Mouse (Mus musculus) embryonic facial prominence, embryonic 11.5 days (tissue): Measurements from ENCODE around the gene Tpbg. TPM values are rescaled to one million over a fixed set of nuclear protein-coding genes. Genes with fewer than 3 reads are reported as not detected.

Experiments
- ATAC-seq: fragments of 200-750 bp; cut with Nextera tagmentation; replicated peaks from 2 replicates; pipeline ENCODE4 v1.8.0; 2017; ENCODE audit warnings: low read depth; ENCODE audit not compliant: insufficient number of reproducible peaks, low FRiP score, low TSS enrichment
- DNase-seq: peaks from one replicate; pipeline ENCODE4 v3.0.0-alpha.2; 2015; ENCODE audit warnings: low spot score
- H3K27ac ChIP-seq: fragments of 300-500 bp; sonication (generic); replicated peaks from 2 replicates; pipeline ENCODE4 v1.5.1; 2014; ENCODE audit warnings: mild to moderate bottlenecking, low read depth, low read length, control low read depth
- H3K27me3 ChIP-seq: fragments of 300-500 bp; sonication (generic); 2 replicates; pipeline ENCODE4 v1.6.1; 2014; ENCODE audit warnings: mild to moderate bottlenecking, low read length, moderate library complexity, mixed read lengths; ENCODE audit not compliant: control insufficient read depth, insufficient read depth
- H3K36me3 ChIP-seq: fragments of 300-500 bp; sonication (generic); replicated peaks from 2 replicates; pipeline ENCODE4 v1.6.1; 2014; ENCODE audit warnings: low read depth, mild to moderate bottlenecking, low read length, moderate library complexity, mixed read lengths; ENCODE audit not compliant: control insufficient read depth, insufficient read depth
- H3K4me1 ChIP-seq: fragments of 300-500 bp; sonication (generic); 2 replicates; pipeline ENCODE4 v1.6.1; 2014; ENCODE audit warnings: low read length, mixed read lengths; ENCODE audit not compliant: control insufficient read depth, insufficient read depth
- H3K4me2 ChIP-seq: fragments of 300-500 bp; sonication (generic); 2 replicates; pipeline ENCODE4 v1.6.1; 2014; ENCODE audit warnings: low read depth, mild to moderate bottlenecking, control low read depth, low read length, moderate library complexity
- H3K4me3 ChIP-seq: fragments of 300-500 bp; sonication (generic); 2 replicates; pipeline ENCODE4 v1.5.1; 2014; ENCODE audit warnings: low read depth, low read length, control low read depth
- H3K9ac ChIP-seq: fragments of 300-500 bp; sonication (generic); replicated peaks from 2 replicates; pipeline ENCODE4 v1.6.1; 2014; ENCODE audit warnings: mild to moderate bottlenecking, control low read depth, low read length
- H3K9me3 ChIP-seq: fragments of 300-500 bp; sonication (generic); replicated peaks from 2 replicates; pipeline ENCODE4 v1.6.1; 2016; ENCODE audit warnings: mild to moderate bottlenecking, low read length, inconsistent platforms, mixed read lengths; ENCODE audit not compliant: control insufficient read depth
- WGBS: fragments of 180-500 bp; shearing (Covaris S2); extraction: QIAGEN DNeasy Blood & Tissue Kit; methylation state at CpG from one replicate; pipeline ENCODE4 v1.1.7; 2014; 5-methylcytosine and 5-hydroxymethylcytosine counted together
- polyA plus RNA-seq: library from polyadenylated mRNA; unstranded; fragments of >200 nt; fragmentation: Nextera tagmentation; extraction: Ambion mirVana; gene quantifications from 2 replicates; pipeline ENCODE4 v1.2.1, GENCODE M21; 2014

Tpbg gene
- polyA plus RNA-seq, 1 experiment from 2014 or later: 24.9 TPM

GRCm38 (mm10) chr9:85841891-85842290, 289 bp upstream of the Tpbg start:
- no peak for ATAC-seq
- H3K36me3 ChIP-seq: no peaks in the 10 kb centered on the region
- DNase-seq: peak; percentile 64
- peak overlapping the region; percentile 73 for H3K4me3 ChIP-seq
- H3K27me3 ChIP-seq: 0 out of 2 replicates have a peak, but pooled peaks cover 4% of the 10 kb centered on the region
- no peaks in the 10 kb centered on the region for H3K9me3 ChIP-seq
- H3K4me2 ChIP-seq: peak overlapping the region; percentile 98
- H3K4me1 ChIP-seq: peaks cover 5% of the 10 kb centered on the region; the same call in 1 of the 2 replicates
- H3K27ac ChIP-seq: no peak overlapping the region
- WGBS: 1% methylated on average over 16 of the region's 16 CpGs
- H3K9ac ChIP-seq: peak overlapping the region; percentile 64

GRCm38 (mm10) chr9:85843031-85843890, 1.1 kb downstream of the Tpbg start:
- H3K4me2 ChIP-seq: peak overlapping the region; percentile 98
- H3K4me1 ChIP-seq: peaks cover 5% of the 10 kb centered on the region; the same call in 1 of the 2 replicates
- 0 out of 2 replicates have a peak, but pooled peaks cover 4% of the 10 kb centered on the region for H3K27me3 ChIP-seq
- DNase-seq: peak; percentile 72
- H3K4me3 ChIP-seq: peak overlapping the region; percentile 73
- peak; percentile 72 for ATAC-seq
- no peaks in the 10 kb centered on the region for H3K9me3 ChIP-seq
- H3K27ac ChIP-seq: peak overlapping the region; percentile 65
- H3K9ac ChIP-seq: peak overlapping the region; percentile 64
- no peaks in the 10 kb centered on the region for H3K36me3 ChIP-seq
- under 1% methylated on average over 56 of the region's 65 CpGs for WGBS

- H3K4me2 ChIP-seq: peak overlapping the region; percentile 98
- ATAC-seq: peak; percentile 4; the same call in 1 of the 2 replicates
Observed at GRCm38 (mm10) chr9:85843891-85844646, 1.9 kb downstream of the Tpbg start.

GRCm38 (mm10) chr9:85844647-85844983, 2.4 kb downstream of the Tpbg start:
- DNase-seq (no peak), ATAC-seq (no peak)
- 70% methylated on average over 9 of the region's 9 CpGs for WGBS
- Histone ChIP-seq H3K27me3 (0 out of 2 replicates have a peak, but pooled peaks cover 4% of the 10 kb centered on the region), H3K4me1 (peaks cover 5% of the 10 kb centered on the region; the same call in 1 of the 2 replicates), H3K4me2 (peak overlapping the region; percentile 98), H3K9me3 (no peaks in the 10 kb centered on the region), H3K9ac (no peak overlapping the region; the same call in 1 of the 2 replicates), H3K27ac (no peak overlapping the region), H3K36me3 (no peaks in the 10 kb centered on the region), H3K4me3 (peak overlapping the region; percentile 73)

More at GRCm38 (mm10) chr9:85843891-85844646, 1.9 kb downstream of the Tpbg start:
- no peaks in the 10 kb centered on the region for H3K9me3 ChIP-seq
- peak overlapping the region; percentile 65; the same call in 1 of the 2 replicates for H3K27ac ChIP-seq
- no peaks in the 10 kb centered on the region for H3K36me3 ChIP-seq
- WGBS: 2% methylated on average over 69 of the region's 80 CpGs
- H3K4me1 ChIP-seq: peaks cover 5% of the 10 kb centered on the region; the same call in 1 of the 2 replicates
- H3K4me3 ChIP-seq: peak overlapping the region; percentile 73
- H3K9ac ChIP-seq: peak overlapping the region; percentile 64
- 0 out of 2 replicates have a peak, but pooled peaks cover 4% of the 10 kb centered on the region for H3K27me3 ChIP-seq
- DNase-seq: peak; percentile 47

GRCm38 (mm10) chr9:85846186-85846585, 4.0 kb downstream of the Tpbg start:
- Histone ChIP-seq H3K27ac (no peak overlapping the region), H3K9ac (no peak overlapping the region), H3K4me2 (no peak overlapping the region), H3K9me3 (no peaks in the 10 kb centered on the region), H3K4me3 (no peak overlapping the region), H3K27me3 (0 out of 2 replicates have a peak, but pooled peaks cover 4% of the 10 kb centered on the region), H3K36me3 (no peaks in the 10 kb centered on the region), H3K4me1 (peaks cover 5% of the 10 kb centered on the region; the same call in 1 of the 2 replicates)
- WGBS: 63% methylated on average over 2 of the region's 2 CpGs
- ATAC-seq (no peak), DNase-seq (no peak)

- ATAC-seq: no peak
- no peak overlapping the region for H3K9ac ChIP-seq
- WGBS: 88% methylated on average over 4 of the region's 4 CpGs
- H3K9me3 ChIP-seq: no peaks in the 10 kb centered on the region
- no peaks in the 10 kb centered on the region for H3K36me3 ChIP-seq
- H3K4me1 ChIP-seq: no peaks in the 10 kb centered on the region
- H3K27me3 ChIP-seq: no peaks in the 10 kb centered on the region
- no peak overlapping the region for H3K4me2 ChIP-seq
- H3K27ac ChIP-seq: no peak overlapping the region
- no peak for DNase-seq
- H3K4me3 ChIP-seq: no peak overlapping the region
Observed at GRCm38 (mm10) chr9:85854780-85855179, 12.6 kb downstream of the Tpbg start.

DNA sequence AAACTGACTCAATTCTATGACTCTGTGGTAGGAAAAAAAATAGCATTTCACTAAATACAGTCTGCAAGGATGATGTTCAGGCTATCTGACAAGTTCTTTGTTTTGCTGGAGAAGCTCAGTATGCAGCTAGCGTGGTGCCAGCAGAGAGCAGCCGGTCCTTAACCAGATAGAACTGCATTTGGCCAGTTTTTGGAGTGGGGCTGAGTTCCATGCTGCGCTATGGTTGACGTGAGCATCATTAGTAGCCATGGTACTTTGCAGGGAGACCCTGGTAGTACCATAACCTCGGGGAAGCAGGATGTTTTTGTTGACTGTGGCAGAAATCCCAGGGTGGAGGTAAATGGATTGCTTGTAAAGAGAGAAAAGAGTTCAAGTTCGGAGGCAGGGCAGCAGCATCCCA, 14.3 kb downstream of the Tpbg start:
- H3K4me3 ChIP-seq: no peak overlapping the region
- no peaks in the 10 kb centered on the region for H3K36me3 ChIP-seq
- 74% methylated on average over 6 of the region's 6 CpGs for WGBS
- no peak overlapping the region for H3K4me2 ChIP-seq
- no peak overlapping the region for H3K27ac ChIP-seq
- no peak overlapping the region for H3K9ac ChIP-seq
- H3K27me3 ChIP-seq: no peaks in the 10 kb centered on the region
- ATAC-seq: no peak
- no peak for DNase-seq
- H3K9me3 ChIP-seq: no peaks in the 10 kb centered on the region
- no peaks in the 10 kb centered on the region for H3K4me1 ChIP-seq
